Mouse (Mus musculus): ENCODE results near the gene Tmem80. TPM values are rescaled to one million over a fixed set of nuclear protein-coding genes. Genes with fewer than 3 reads are reported as not detected.

Tmem80 gene
- polyA plus RNA-seq, 1 experiment: 4.6 TPM

GRCm38 (mm10) chr7:141293852-141294471, 33.6 kb upstream of the Tmem80 start:
- Histone ChIP-seq H3K9me3 (ENCODE audit: control insufficient read depth, low read length) (peaks cover 8% of the 10 kb centered on the region), H3K4me1 (ENCODE audit: control insufficient read depth) (peaks cover 16% of the 10 kb centered on the region), H3K4me3 (replicated peaks) (no peak overlapping the region), H3K36me3 (ENCODE audit: control insufficient read depth) (peaks cover 18% of the 10 kb centered on the region), H3K27me3 (ENCODE audit: control insufficient read depth) (peaks cover 68% of the 10 kb centered on the region)
- TF ChIP-seq GATA1 (IDR thresholded peaks at IDR 0.05; ENCODE audit: low read length) (no peak), TAL1 (IDR thresholded peaks at IDR 0.05; ENCODE audit: low read length) (no peak)

GRCm38 (mm10) chr7:141294479-141294878, 33.1 kb upstream of the Tmem80 start:
- TF ChIP-seq GATA1 (IDR thresholded peaks at IDR 0.05; ENCODE audit: low read length) (no peak), TAL1 (IDR thresholded peaks at IDR 0.05; ENCODE audit: low read length) (no peak)
- H3K27me3 ChIP-seq (ENCODE audit: control insufficient read depth): peaks cover 68% of the 10 kb centered on the region
- H3K9me3 ChIP-seq (ENCODE audit: control insufficient read depth, low read length): peaks cover 8% of the 10 kb centered on the region
- peaks cover 16% of the 10 kb centered on the region for H3K4me1 ChIP-seq (ENCODE audit: control insufficient read depth)
- H3K36me3 ChIP-seq (ENCODE audit: control insufficient read depth): peaks cover 22% of the 10 kb centered on the region
- H3K4me3 ChIP-seq (replicated peaks): no peak overlapping the region

GRCm38 (mm10) chr7:141297926-141298650, 29.5 kb upstream of the Tmem80 start:
- peaks cover 14% of the 10 kb centered on the region for H3K4me1 ChIP-seq (ENCODE audit: control insufficient read depth)
- peaks cover 32% of the 10 kb centered on the region for H3K27me3 ChIP-seq (ENCODE audit: control insufficient read depth)
- H3K4me3 ChIP-seq (replicated peaks): no peak overlapping the region
- no peak for TF ChIP-seq GATA1 (IDR thresholded peaks at IDR 0.05; ENCODE audit: low read length)
- TF ChIP-seq TAL1 (IDR thresholded peaks at IDR 0.05; ENCODE audit: low read length): no peak
- H3K36me3 ChIP-seq (ENCODE audit: control insufficient read depth): peaks cover 56% of the 10 kb centered on the region
- peaks cover 5% of the 10 kb centered on the region for H3K9me3 ChIP-seq (ENCODE audit: control insufficient read depth, low read length)

GRCm38 (mm10) chr7:141299175-141299574, 28.4 kb upstream of the Tmem80 start:
- H3K4me1 ChIP-seq (ENCODE audit: control insufficient read depth): peaks cover 10% of the 10 kb centered on the region
- H3K36me3 ChIP-seq (ENCODE audit: control insufficient read depth): peaks cover 65% of the 10 kb centered on the region
- no peak overlapping the region for H3K4me3 ChIP-seq (replicated peaks)
- no peaks in the 10 kb centered on the region; the same call in 1 of the 2 replicates for H3K9me3 ChIP-seq (ENCODE audit: control insufficient read depth, low read length)
- H3K27me3 ChIP-seq (ENCODE audit: control insufficient read depth): peaks cover 21% of the 10 kb centered on the region
- TF ChIP-seq TAL1 (IDR thresholded peaks at IDR 0.05; ENCODE audit: low read length): no peak
- TF ChIP-seq GATA1 (IDR thresholded peaks at IDR 0.05; ENCODE audit: low read length): no peak

- Histone ChIP-seq H3K4me1 (ENCODE audit: control insufficient read depth) (peaks cover 10% of the 10 kb centered on the region), H3K36me3 (ENCODE audit: control insufficient read depth) (peaks cover 87% of the 10 kb centered on the region), H3K9me3 (ENCODE audit: control insufficient read depth, low read length) (no peaks in the 10 kb centered on the region), H3K27me3 (ENCODE audit: control insufficient read depth) (no peaks in the 10 kb centered on the region; the same call in 1 of the 2 replicates), H3K4me3 (replicated peaks) (no peak overlapping the region)
- no peak for TF ChIP-seq GATA1 (IDR thresholded peaks at IDR 0.05; ENCODE audit: low read length)
- no peak for TF ChIP-seq TAL1 (IDR thresholded peaks at IDR 0.05; ENCODE audit: low read length)
Measured at GRCm38 (mm10) chr7:141301386-141301785, 26.2 kb upstream of the Tmem80 start.

- H3K4me1 ChIP-seq (ENCODE audit: control insufficient read depth): peaks cover 6% of the 10 kb centered on the region
- no peak for TF ChIP-seq TAL1 (IDR thresholded peaks at IDR 0.05; ENCODE audit: low read length)
- no peak for TF ChIP-seq GATA1 (IDR thresholded peaks at IDR 0.05; ENCODE audit: low read length)
- no peak overlapping the region for H3K4me3 ChIP-seq (replicated peaks)
- peaks cover 89% of the 10 kb centered on the region for H3K36me3 ChIP-seq (ENCODE audit: control insufficient read depth)
- H3K9me3 ChIP-seq (ENCODE audit: control insufficient read depth, low read length): no peaks in the 10 kb centered on the region
- H3K27me3 ChIP-seq (ENCODE audit: control insufficient read depth): no peaks in the 10 kb centered on the region
Measured at GRCm38 (mm10) chr7:141302702-141303268, 24.8 kb upstream of the Tmem80 start.

GRCm38 (mm10) chr7:141304537-141304936, 23.0 kb upstream of the Tmem80 start:
- no peaks in the 10 kb centered on the region for H3K27me3 ChIP-seq (ENCODE audit: control insufficient read depth)
- H3K36me3 ChIP-seq (ENCODE audit: control insufficient read depth): peaks cover 96% of the 10 kb centered on the region
- H3K9me3 ChIP-seq (ENCODE audit: control insufficient read depth, low read length): no peaks in the 10 kb centered on the region
- H3K4me3 ChIP-seq (replicated peaks): no peak overlapping the region
- no peak for TF ChIP-seq GATA1 (IDR thresholded peaks at IDR 0.05; ENCODE audit: low read length)
- H3K4me1 ChIP-seq (ENCODE audit: control insufficient read depth): no peaks in the 10 kb centered on the region

- Histone ChIP-seq H3K27me3 (ENCODE audit: control insufficient read depth) (no peaks in the 10 kb centered on the region), H3K4me3 (replicated peaks) (no peak overlapping the region), H3K4me1 (ENCODE audit: control insufficient read depth) (peaks cover 2% of the 10 kb centered on the region; the same call in 1 of the 2 replicates), H3K36me3 (ENCODE audit: control insufficient read depth) (peaks cover 98% of the 10 kb centered on the region), H3K9me3 (ENCODE audit: control insufficient read depth, low read length) (no peaks in the 10 kb centered on the region)
- no peak for TF ChIP-seq GATA1 (IDR thresholded peaks at IDR 0.05; ENCODE audit: low read length)
- no peak for TF ChIP-seq TAL1 (IDR thresholded peaks at IDR 0.05; ENCODE audit: low read length)
Measured at GRCm38 (mm10) chr7:141314416-141314815, 13.1 kb upstream of the Tmem80 start.

GRCm38 (mm10) chr7:141315076-141315475, 12.5 kb upstream of the Tmem80 start:
- TF ChIP-seq TAL1 (IDR thresholded peaks at IDR 0.05; ENCODE audit: low read length) (no peak), GATA1 (IDR thresholded peaks at IDR 0.05; ENCODE audit: low read length) (no peak)
- Histone ChIP-seq H3K9me3 (ENCODE audit: control insufficient read depth, low read length) (no peaks in the 10 kb centered on the region), H3K4me1 (ENCODE audit: control insufficient read depth) (peaks cover 2% of the 10 kb centered on the region; the same call in 1 of the 2 replicates), H3K36me3 (ENCODE audit: control insufficient read depth) (peaks cover 98% of the 10 kb centered on the region), H3K4me3 (replicated peaks) (no peak overlapping the region), H3K27me3 (ENCODE audit: control insufficient read depth) (no peaks in the 10 kb centered on the region)
